Mouse (Mus musculus) bone marrow, adult 2 months (tissue): ENCODE results near the gene Lrrc7. TPM values are rescaled to one million over a fixed set of nuclear protein-coding genes. Genes with fewer than 3 reads are reported as not detected.

Experiments used
- H3K27ac ChIP-seq: fragments of 200-500 bp; 2 replicates; pipeline ENCODE4 v1.5.1; 2012; ENCODE audit warnings: low read depth, mild to moderate bottlenecking, control low read depth, inconsistent platforms, low read length; ENCODE audit not compliant: control insufficient read depth, poor library complexity, insufficient read depth
- H3K4me1 ChIP-seq: fragments of 200-500 bp; 2 replicates; pipeline ENCODE4 v1.6.1; 2011; ENCODE audit warnings: low read length; ENCODE audit not compliant: control insufficient read depth, insufficient read depth
- H3K4me3 ChIP-seq: fragments of 200-500 bp; replicated peaks from 2 replicates; pipeline ENCODE3; 2011; ENCODE audit warnings: mild to moderate bottlenecking, low read depth, low read length, control low read depth; ENCODE audit not compliant: control insufficient read depth
- CTCF ChIP-seq: fragments of 200-500 bp; IDR thresholded peaks from 2 replicates; pipeline ENCODE4 v1.5.1; 2011; ENCODE audit warnings: low read length, control low read depth; ENCODE audit not compliant: control insufficient read depth, insufficient read depth
- POLR2A ChIP-seq: fragments of 200-500 bp; IDR thresholded peaks from 2 replicates; pipeline ENCODE4 v1.6.1; 2011; ENCODE audit warnings: low read depth, mild to moderate bottlenecking, control low read depth, low read length, borderline replicate concordance; ENCODE audit not compliant: control insufficient read depth
- WGBS: fragments of 180-500 bp; shearing (Covaris S2); methylation state at CpG from one replicate; pipeline ENCODE4 v1.1.7; 2018; 5-methylcytosine and 5-hydroxymethylcytosine counted together
- polyA plus RNA-seq: library from polyadenylated mRNA; stranded (reverse); fragments of >200 nt; gene quantifications from 2 replicates; pipeline ENCODE4 v1.2.4, GENCODE M21; 2011; ENCODE audit warnings: low replicate concordance; ENCODE audit not compliant: missing spikeins, insufficient read depth, insufficient read length

Gene Lrrc7
- polyA plus RNA-seq, result not detected in 2 replicates

DNA sequence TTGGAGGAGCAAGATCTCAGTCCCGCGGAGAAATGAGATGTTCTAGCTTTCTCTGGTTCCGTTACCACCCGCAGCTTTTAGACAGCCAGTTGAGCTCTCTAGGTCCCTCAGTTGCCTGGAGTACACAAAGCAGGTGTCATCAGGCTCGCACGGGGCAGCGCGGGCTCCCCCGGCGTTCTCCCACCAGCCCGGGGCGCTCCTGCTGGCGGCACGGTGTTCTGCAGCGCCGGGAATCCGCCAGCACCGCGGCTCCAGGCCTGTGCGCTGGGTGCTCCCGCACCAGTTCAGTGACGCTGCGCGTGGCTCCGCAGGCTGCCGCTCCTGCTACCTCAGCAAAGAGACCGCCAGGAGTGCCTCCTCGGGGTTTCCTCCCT, at the start of gene Lrrc7:
Gene Lrrc7, minus strand, starts transcription at position 235 of the 374 bp plus-strand sequence.
- Histone ChIP-seq H3K4me1 (no peaks in the 10 kb centered on the region), H3K27ac (no peak within 1 kb of the TSS; the same call in 1 of the 2 replicates), H3K4me3 (no peak within 1 kb of the TSS)
- WGBS, result under 1% methylated on average over 28 of the region's 28 CpGs
- TF ChIP-seq CTCF (no peak), POLR2A (no peak)

GRCm38 (mm10) chr3:158607065-158607464, 45.0 kb upstream of the Lrrc7 start:
- Histone ChIP-seq H3K27ac (no peak overlapping the region), H3K4me1 (no peaks in the 10 kb centered on the region), H3K4me3 (no peak overlapping the region)
- TF ChIP-seq CTCF (no peak), POLR2A (no peak)
- whole genome bisulfite sequencing, result 57% methylated on average over 1 of the region's 1 CpGs

- Histone ChIP-seq H3K4me3 (no peak overlapping the region), H3K27ac (no peak overlapping the region), H3K4me1 (no peaks in the 10 kb centered on the region)
- TF ChIP-seq CTCF (no peak), POLR2A (no peak)
Measured at GRCm38 (mm10) chr3:158605274-158605673, 43.3 kb upstream of the Lrrc7 start.

DNA sequence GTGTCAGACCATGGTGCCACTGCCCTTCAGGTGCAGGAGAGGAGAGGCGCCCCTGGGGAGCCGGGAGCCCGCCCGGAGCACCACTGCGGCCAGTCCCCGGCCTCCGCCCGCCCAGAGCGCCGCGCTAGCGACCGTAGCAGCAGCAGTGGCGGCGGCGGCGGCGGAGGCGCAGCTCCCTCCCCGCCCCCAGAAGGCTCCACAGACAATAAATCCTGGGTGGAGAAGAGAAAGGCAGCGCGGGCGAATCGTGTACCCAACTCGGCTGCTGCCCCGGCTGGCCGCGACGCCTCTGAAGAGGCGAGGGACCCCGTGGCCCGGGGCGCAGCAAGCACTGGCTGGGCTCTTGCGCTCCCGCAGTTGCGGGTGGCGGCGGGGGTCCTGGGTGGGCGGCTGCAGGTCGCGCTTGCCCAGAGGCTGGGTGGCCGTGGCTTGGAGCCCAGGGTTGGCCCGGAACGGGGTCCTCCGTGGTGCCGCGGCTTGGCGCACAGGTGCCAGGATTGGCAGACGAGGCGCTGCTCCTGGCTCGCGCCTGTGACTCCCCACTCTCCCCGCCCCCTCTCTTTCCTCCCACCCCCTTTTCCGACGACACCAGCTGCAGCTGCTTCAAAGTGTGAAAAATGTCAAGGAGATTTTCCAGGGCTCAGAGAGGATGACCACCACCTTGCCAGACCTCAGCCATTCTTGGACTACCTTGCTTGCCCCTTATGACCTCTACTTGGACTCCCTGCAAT, 600 bp downstream of the Lrrc7 start:
- no peak overlapping the region for H3K4me3 ChIP-seq

GRCm38 (mm10) chr3:158560891-158561255, 1.1 kb downstream of the Lrrc7 start:
- whole genome bisulfite sequencing, result 4% methylated on average over 16 of the region's 16 CpGs
- Histone ChIP-seq H3K4me3 (no peak overlapping the region), H3K27ac (no peak overlapping the region; the same call in 1 of the 2 replicates), H3K4me1 (no peaks in the 10 kb centered on the region)
- no peak for TF ChIP-seq CTCF
- no peak for TF ChIP-seq POLR2A

More for the DNA sequence above, 600 bp downstream of the Lrrc7 start:
- H3K27ac ChIP-seq, result no peak overlapping the region; the same call in 1 of the 2 replicates
- WGBS, result 2% methylated on average over 43 of the region's 55 CpGs
- no peaks in the 10 kb centered on the region for H3K4me1 ChIP-seq
- TF ChIP-seq POLR2A (no peak), CTCF (no peak)

- Histone ChIP-seq H3K27ac (no peak overlapping the region), H3K4me1 (no peaks in the 10 kb centered on the region), H3K4me3 (no peak overlapping the region)
- TF ChIP-seq POLR2A (no peak), CTCF (no peak)
- WGBS, result 6% methylated on average over 18 of the region's 18 CpGs
Measured at GRCm38 (mm10) chr3:158559691-158560650, 2.0 kb downstream of the Lrrc7 start.

- TF ChIP-seq POLR2A (no peak), CTCF (no peak)
- Histone ChIP-seq H3K4me3 (no peak overlapping the region), H3K4me1 (no peaks in the 10 kb centered on the region), H3K27ac (no peak overlapping the region)
- 16% methylated on average over 5 of the region's 5 CpGs for WGBS
Measured at GRCm38 (mm10) chr3:158559131-158559658, 2.8 kb downstream of the Lrrc7 start.

DNA sequence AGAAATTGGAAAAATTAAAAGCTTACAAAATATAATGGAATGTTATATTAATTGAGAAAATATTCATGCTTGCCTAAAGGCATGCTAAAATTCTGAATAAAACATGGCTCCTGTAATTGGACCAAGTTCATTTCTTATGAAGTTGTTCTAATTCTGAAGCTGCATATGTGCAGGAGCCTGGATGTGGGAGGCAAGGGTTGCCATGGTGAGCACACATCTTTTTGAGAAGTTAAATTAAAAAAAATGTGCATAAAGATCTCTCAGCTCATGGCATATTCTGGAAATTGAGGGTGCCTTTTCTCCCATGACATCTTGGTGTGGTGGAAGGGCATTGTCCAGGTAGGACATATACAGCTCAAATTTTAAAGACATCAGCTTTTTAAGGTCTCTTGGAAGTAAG, 3.4 kb downstream of the Lrrc7 start:
- no peak overlapping the region for H3K27ac ChIP-seq
- no peak overlapping the region for H3K4me3 ChIP-seq
- no peaks in the 10 kb centered on the region for H3K4me1 ChIP-seq
- TF ChIP-seq CTCF (no peak), POLR2A (no peak)
